Mouse (Mus musculus): ENCODE data around the gene Vrtn. TPM values are rescaled to one million over a fixed set of nuclear protein-coding genes. Genes with fewer than 3 reads are reported as not detected.

The Vrtn gene
- total and polyA plus RNA-seq, 2 experiments from 2014 or later, result not detected

DNA sequence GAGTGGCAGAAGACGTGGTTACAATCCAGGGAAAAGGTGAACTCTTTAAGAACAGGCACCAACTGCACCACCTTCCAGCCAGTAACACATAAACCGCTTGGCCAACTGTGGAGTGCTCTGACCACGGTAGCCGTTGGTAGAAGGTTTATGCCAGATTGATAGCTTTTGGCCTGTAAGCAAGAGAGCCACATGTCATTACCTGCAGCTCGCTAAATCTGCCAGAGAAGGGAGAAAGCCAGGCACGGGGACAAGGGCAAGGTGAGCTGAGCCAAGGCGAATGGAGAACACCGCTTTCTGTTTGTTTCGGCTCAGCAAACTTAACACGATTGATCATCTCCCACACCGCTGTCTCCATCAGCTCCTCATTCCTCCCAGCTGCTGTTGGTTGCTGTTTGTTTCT, 48.2 kb downstream of the Vrtn start:
- H3K4me1 ChIP-seq (ENCODE audit: insufficient read depth, low read length), result no peaks in the 10 kb centered on the region
- no peak for ATAC-seq (ENCODE audit: low FRiP score)
- no peak for TF ChIP-seq CTCF (IDR thresholded peaks at IDR 0.05)
- H3K27ac ChIP-seq (ENCODE audit: low read depth, low read length), result no peak overlapping the region
- H3K27me3 ChIP-seq (ENCODE audit: insufficient read depth, low read length), result no peaks in the 10 kb centered on the region
- 88% methylated on average over 11 of the region's 11 CpGs for WGBS
- DNase-seq (ENCODE audit: low spot score), result no peak
- H3K9ac ChIP-seq (replicated peaks; ENCODE audit: low read length, poor library complexity, severe bottlenecking), result no peak overlapping the region
- H3K4me3 ChIP-seq (ENCODE audit: low read depth, low read length), result no peak overlapping the region
- H3K4me2 ChIP-seq (ENCODE audit: low read depth, low read length, poor library complexity, severe bottlenecking), result no peak overlapping the region
- no peaks in the 10 kb centered on the region for H3K36me3 ChIP-seq (ENCODE audit: insufficient read depth, low read length)
- H3K9me3 ChIP-seq (ENCODE audit: low read length), result no peaks in the 10 kb centered on the region

DNA sequence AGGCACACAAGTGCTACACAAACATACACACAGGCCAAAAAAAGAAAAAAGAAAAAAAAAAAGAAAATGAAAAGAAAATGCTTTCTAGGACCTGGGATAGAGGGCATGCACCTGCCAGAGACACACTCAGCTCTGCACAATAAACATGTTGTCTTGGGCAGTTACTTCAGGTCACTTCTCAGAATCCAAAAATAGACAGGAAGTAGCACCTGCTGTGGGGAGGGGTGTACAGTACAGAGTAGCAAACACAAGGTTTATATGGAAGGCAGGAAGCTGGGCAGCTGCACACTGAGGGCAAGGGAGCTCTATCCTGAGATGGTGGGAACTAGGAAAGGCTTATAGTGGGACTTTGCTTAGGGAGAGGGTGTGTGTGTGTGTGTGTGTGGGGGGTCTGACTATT, 50.5 kb downstream of the Vrtn start:
- H3K27me3 ChIP-seq (ENCODE audit: insufficient read depth, low read length), result no peaks in the 10 kb centered on the region
- no peaks in the 10 kb centered on the region for H3K4me1 ChIP-seq (ENCODE audit: insufficient read depth, low read length)
- no peak overlapping the region for H3K4me3 ChIP-seq (ENCODE audit: low read depth, low read length)
- H3K9ac ChIP-seq (replicated peaks; ENCODE audit: low read length, poor library complexity, severe bottlenecking), result no peak overlapping the region
- H3K36me3 ChIP-seq (ENCODE audit: insufficient read depth, low read length), result no peaks in the 10 kb centered on the region
- H3K27ac ChIP-seq (ENCODE audit: low read depth, low read length), result no peak overlapping the region
- no peak for ATAC-seq (ENCODE audit: low FRiP score)
- no peak for DNase-seq (ENCODE audit: low spot score)
- no peak for TF ChIP-seq CTCF (IDR thresholded peaks at IDR 0.05)
- no peaks in the 10 kb centered on the region for H3K9me3 ChIP-seq (ENCODE audit: low read length)
- H3K4me2 ChIP-seq (ENCODE audit: low read depth, low read length, poor library complexity, severe bottlenecking), result no peak overlapping the region

DNA sequence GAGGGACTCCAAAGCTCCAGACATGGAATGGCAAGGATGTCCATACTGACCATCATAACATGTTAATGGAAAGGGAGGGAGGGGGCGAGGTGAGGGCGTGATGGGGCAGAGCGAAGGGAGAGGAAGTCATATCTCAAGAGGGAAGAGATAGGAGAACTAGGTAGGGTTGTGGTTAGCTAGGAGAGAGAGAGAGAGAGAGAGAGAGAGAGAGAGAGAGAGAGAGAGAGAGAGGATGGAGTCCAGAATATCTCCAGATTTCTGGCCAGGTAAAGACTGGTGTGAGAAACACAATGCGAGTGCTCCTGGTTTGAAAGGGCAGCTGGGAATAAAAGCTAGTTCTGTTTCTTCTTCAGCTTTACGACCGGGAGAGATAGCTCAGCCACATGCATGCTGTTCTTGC, 51.3 kb downstream of the Vrtn start:
- TF ChIP-seq CTCF (IDR thresholded peaks at IDR 0.05), result no peak
- Histone ChIP-seq H3K9ac (replicated peaks; ENCODE audit: low read length, poor library complexity, severe bottlenecking) (no peak overlapping the region), H3K4me3 (ENCODE audit: low read depth, low read length) (no peak overlapping the region), H3K36me3 (ENCODE audit: insufficient read depth, low read length) (no peaks in the 10 kb centered on the region), H3K4me2 (ENCODE audit: low read depth, low read length, poor library complexity, severe bottlenecking) (no peak overlapping the region), H3K9me3 (ENCODE audit: low read length) (no peaks in the 10 kb centered on the region), H3K4me1 (ENCODE audit: insufficient read depth, low read length) (peaks cover under 1% of the 10 kb centered on the region; the same call in 1 of the 2 replicates), H3K27me3 (ENCODE audit: insufficient read depth, low read length) (no peaks in the 10 kb centered on the region), H3K27ac (ENCODE audit: low read depth, low read length) (no peak overlapping the region)
- DNase-seq (ENCODE audit: low spot score), result no peak
- WGBS, result 91% methylated on average over 6 of the region's 6 CpGs
- ATAC-seq (ENCODE audit: low FRiP score), result no peak

DNA sequence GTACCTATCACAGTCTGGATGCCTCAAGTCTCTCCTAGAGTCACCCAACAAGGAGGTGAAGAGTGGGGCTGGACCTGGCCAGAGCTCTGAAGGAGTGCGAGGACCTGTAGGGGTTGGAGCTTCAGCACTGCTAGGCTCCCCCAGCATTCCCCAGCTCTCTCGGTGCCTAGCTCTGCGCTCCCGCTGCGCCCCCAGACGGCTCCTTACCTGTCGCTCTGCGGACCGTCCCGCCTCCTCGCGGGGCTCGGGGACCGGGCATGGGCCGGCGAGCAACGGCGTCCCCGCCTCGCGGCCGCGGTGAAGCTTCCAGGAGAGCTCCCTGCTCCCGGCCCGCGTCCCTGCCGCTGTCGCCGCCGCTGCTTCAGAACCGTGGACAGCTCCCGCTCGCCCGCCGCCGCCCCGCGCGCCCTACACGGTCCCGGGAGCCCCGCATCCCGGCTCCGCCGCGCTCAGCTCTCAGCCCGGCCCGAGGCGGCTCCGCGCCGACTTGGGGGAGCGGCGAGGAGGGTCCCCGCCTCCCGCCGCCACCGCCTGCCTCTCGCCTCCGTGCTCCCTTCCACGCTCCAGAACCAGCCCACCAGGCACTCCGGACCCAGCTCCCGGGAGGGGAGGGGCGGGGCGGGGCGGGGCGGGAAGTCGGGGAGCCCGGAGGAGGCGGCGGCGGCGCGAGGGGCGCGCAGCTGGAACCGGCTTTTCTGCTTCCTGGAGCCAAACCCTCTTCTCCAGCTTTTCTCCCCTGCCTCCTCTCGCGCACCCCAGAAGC, 57.7 kb downstream of the Vrtn start, which contains the start of gene Syndig1l:
Syndig1l (minus strand) TSS at position 513 of the 763 bp plus-strand sequence.
- 0% methylated on average over 55 of the region's 79 CpGs for WGBS
- Histone ChIP-seq H3K9ac (replicated peaks; ENCODE audit: low read length, poor library complexity, severe bottlenecking) (peak within 1 kb of the TSS; percentile 67), H3K27ac (ENCODE audit: low read depth, low read length) (0 out of 2 replicates have a peak within 1 kb of the TSS, but pooled peaks have one; percentile 4), H3K4me3 (ENCODE audit: low read depth, low read length) (peak within 1 kb of the TSS; percentile 64), H3K4me2 (ENCODE audit: low read depth, low read length, poor library complexity, severe bottlenecking) (peak within 1 kb of the TSS; percentile 82), H3K36me3 (ENCODE audit: insufficient read depth, low read length) (no peaks in the 10 kb centered on the region), H3K4me1 (ENCODE audit: insufficient read depth, low read length) (peaks cover 4% of the 10 kb centered on the region; the same call in 1 of the 2 replicates), H3K9me3 (ENCODE audit: low read length) (no peaks in the 10 kb centered on the region), H3K27me3 (ENCODE audit: insufficient read depth, low read length) (0 out of 2 replicates have a peak, but pooled peaks cover 4% of the 10 kb centered on the region)
- DNase-seq (ENCODE audit: low spot score) (peak; percentile 34), ATAC-seq (ENCODE audit: low FRiP score) (peak; percentile 63; the same call in 1 of the 2 replicates)
- TF ChIP-seq CTCF (IDR thresholded peaks at IDR 0.05), result no peak

Other genes starting within 250 kb of the Vrtn start
- 15.6 and 15.9 TPM in 2 replicates for gene Entpd5, start 232.0 kb upstream of the Vrtn start, total RNA-seq (2014; rRNA removed)
- gene Entpd5, start 232.0 kb upstream of the Vrtn start, polyA plus RNA-seq (2015; fragmentation: Nextera tagmentation; extraction: Ambion mirVana), result 12.4 and 14.1 TPM in 2 replicates
- 1.3 and 2.1 TPM in 2 replicates for gene Bbof1, start 231.9 kb upstream of the Vrtn start, total RNA-seq (2014; rRNA removed)
- 2.4 and 3.2 TPM in 2 replicates for gene Bbof1, start 231.9 kb upstream of the Vrtn start, polyA plus RNA-seq (2015; fragmentation: Nextera tagmentation; extraction: Ambion mirVana)
- gene Rnf113a2, start 223.8 kb upstream of the Vrtn start, total RNA-seq (2014; rRNA removed), result 8.8 and 11.7 TPM in 2 replicates
- 18.4 and 19.1 TPM in 2 replicates for gene Rnf113a2, start 223.8 kb upstream of the Vrtn start, polyA plus RNA-seq (2015; fragmentation: Nextera tagmentation; extraction: Ambion mirVana)
- gene Aldh6a1, start 190.0 kb upstream of the Vrtn start, total RNA-seq (2014; rRNA removed), result 41.3 and 45.4 TPM in 2 replicates
- 37.4 and 40.1 TPM in 2 replicates for gene Aldh6a1, start 190.0 kb upstream of the Vrtn start, polyA plus RNA-seq (2015; fragmentation: Nextera tagmentation; extraction: Ambion mirVana)
- 33.4 and 67.8 TPM in 2 replicates for gene Lin52, start 189.6 kb upstream of the Vrtn start, total RNA-seq (2014; rRNA removed)
- 22.8 and 26.7 TPM in 2 replicates for gene Lin52, start 189.6 kb upstream of the Vrtn start, polyA plus RNA-seq (2015; fragmentation: Nextera tagmentation; extraction: Ambion mirVana)
- 1.8 and 3.0 TPM in 2 replicates for gene Vsx2, start 71.3 kb upstream of the Vrtn start, total RNA-seq (2014; rRNA removed)
- gene Vsx2, start 71.3 kb upstream of the Vrtn start, polyA plus RNA-seq (2015; fragmentation: Nextera tagmentation; extraction: Ambion mirVana), result 0.83 and 1.2 TPM in 2 replicates
- gene Abcd4, start 23.6 kb upstream of the Vrtn start, total RNA-seq (2014; rRNA removed), result 6.8 and 10.0 TPM in 2 replicates
- gene Abcd4, start 23.6 kb upstream of the Vrtn start, polyA plus RNA-seq (2015; fragmentation: Nextera tagmentation; extraction: Ambion mirVana), result 9.0 and 10.4 TPM in 2 replicates
- 29.3 and 32.0 TPM in 2 replicates for gene Syndig1l, start 57.8 kb downstream of the Vrtn start, total RNA-seq (2014; rRNA removed)
- 15.7 and 17.4 TPM in 2 replicates for gene Syndig1l, start 57.8 kb downstream of the Vrtn start, polyA plus RNA-seq (2015; fragmentation: Nextera tagmentation; extraction: Ambion mirVana)
- gene Npc2, start 132.1 kb downstream of the Vrtn start, total RNA-seq (2014; rRNA removed), result 39.8 and 42.5 TPM in 2 replicates
- gene Npc2, start 132.1 kb downstream of the Vrtn start, polyA plus RNA-seq (2015; fragmentation: Nextera tagmentation; extraction: Ambion mirVana), result 43.9 and 44.8 TPM in 2 replicates
- 58.8 and 63.7 TPM in 2 replicates for gene Isca2, start 132.2 kb downstream of the Vrtn start, total RNA-seq (2014; rRNA removed)
- gene Isca2, start 132.2 kb downstream of the Vrtn start, polyA plus RNA-seq (2015; fragmentation: Nextera tagmentation; extraction: Ambion mirVana), result 119 and 127 TPM in 2 replicates
- gene Ltbp2, start 235.5 kb downstream of the Vrtn start, total RNA-seq (2014; rRNA removed), result 0.28 and 4.0 TPM in 2 replicates
- 0.10 and 0.14 TPM in 2 replicates for gene Ltbp2, start 235.5 kb downstream of the Vrtn start, polyA plus RNA-seq (2015; fragmentation: Nextera tagmentation; extraction: Ambion mirVana)